Mouse (Mus musculus) monocyte, adult 2 months (primary cell): ENCODE data around the gene Gm8764.
"Not testable (repeated sequence)": the region's sequence is repeated elsewhere in the genome, so short reads cannot be mapped to it uniquely, and the experiment has no call there.

Source experiments
- DNase-seq, 2 experiments: peaks; one replicate each; pipeline ENCODE4 v3.0.0; 2022; ENCODE audit warnings: low spot score in 2 of 2, low read depth in 1 of 2

Gm8764 gene

GRCm38 (mm10) chr10:104159706-104160105, at the start of gene Gm8764:
Gene Gm8764 (plus strand): TSS chr10:104160006.
- not testable (repeated sequence) for DNase-seq

GRCm38 (mm10) chr10:104110044-104110443, 49.8 kb upstream of the Gm8764 start:
- no peak for DNase-seq

- no peak for DNase-seq
Observed at GRCm38 (mm10) chr10:104118312-104118711, 41.5 kb upstream of the Gm8764 start.

GRCm38 (mm10) chr10:104142687-104143086, 17.1 kb upstream of the Gm8764 start, which contains the start of gene Gm21293:
Gene Gm21293 (plus strand): TSS chr10:104142987.
- not testable (repeated sequence) for DNase-seq

GRCm38 (mm10) chr10:104151197-104151596, 8.6 kb upstream of the Gm8764 start, which contains the start of gene Gm6763:
Gene Gm6763 (plus strand): TSS chr10:104151497.
- not testable (repeated sequence) for DNase-seq

GRCm38 (mm10) chr10:104168215-104168614, 8.4 kb downstream of the Gm8764 start, which contains the start of gene Gm21304:
Gene Gm21304 (plus strand): TSS chr10:104168515.
- not testable (repeated sequence) for DNase-seq

GRCm38 (mm10) chr10:104176724-104177123, 16.9 kb downstream of the Gm8764 start, which contains the start of gene Gm21312:
Gene Gm21312 (plus strand): TSS chr10:104177024.
- not testable (repeated sequence) for DNase-seq

- DNase-seq: not testable (repeated sequence)
Observed at GRCm38 (mm10) chr10:104185233-104185632, 25.4 kb downstream of the Gm8764 start, which contains the start of gene Gm20765. Gene Gm20765 (plus strand): TSS chr10:104185533.

- DNase-seq: not testable (repeated sequence)
Observed at GRCm38 (mm10) chr10:104193742-104194141, 33.9 kb downstream of the Gm8764 start, which contains the start of gene Gm4340. Gene Gm4340 (plus strand): TSS chr10:104194042.

GRCm38 (mm10) chr10:104209655-104210054, 49.8 kb downstream of the Gm8764 start:
- DNase-seq: no peak

GRCm38 (mm10) chr10:104210268-104210990, 50.6 kb downstream of the Gm8764 start:
- DNase-seq: no peak
